Mouse (Mus musculus): ENCODE measurements around the gene Picalm. TPM values are rescaled to one million over a fixed set of nuclear protein-coding genes. Genes with fewer than 3 reads are reported as not detected.

The Picalm gene
- polyA plus RNA-seq, 1 experiment from 2014 or later = 57.8 TPM

DNA sequence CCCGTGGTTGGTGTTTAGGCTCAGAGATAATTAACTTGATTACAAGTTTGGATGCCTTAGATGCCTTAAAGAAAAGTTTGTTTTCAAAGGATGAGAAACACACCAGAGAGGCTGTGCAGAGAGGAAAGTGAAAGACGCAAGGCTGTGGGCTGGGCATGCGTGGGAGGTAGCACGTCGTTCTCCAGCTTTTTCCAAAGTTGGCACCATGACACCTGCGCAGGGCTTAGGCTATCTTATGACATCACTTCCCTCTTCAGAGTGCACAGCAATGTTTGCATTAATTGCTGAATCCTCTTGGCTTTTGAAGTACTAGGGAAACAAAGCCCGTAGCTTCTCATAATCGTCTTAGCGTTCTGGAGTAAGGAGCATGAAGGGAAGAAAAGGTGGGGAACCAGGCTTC is 101.4 kb downstream of the Picalm start:
- DNase-seq (ENCODE audit: low spot score) = no peak
- Histone ChIP-seq H3K9ac (ENCODE audit: low read depth, low read length) (no peak overlapping the region), H3K4me2 (replicated peaks; ENCODE audit: low read depth, low read length) (no peak overlapping the region), H3K4me1 (replicated peaks; ENCODE audit: control insufficient read depth, insufficient read depth, low read length) (no peaks in the 10 kb centered on the region), H3K4me3 (ENCODE audit: low read depth, low read length) (no peak overlapping the region), H3K27me3 (ENCODE audit: control insufficient read depth, insufficient read depth, low read length) (no peaks in the 10 kb centered on the region), H3K27ac (ENCODE audit: low read depth, low read length) (no peak overlapping the region), H3K36me3 (ENCODE audit: control insufficient read depth, insufficient read depth, low read length) (no peaks in the 10 kb centered on the region), H3K9me3 (ENCODE audit: control insufficient read depth, low read length) (no peaks in the 10 kb centered on the region)
- no peak for ATAC-seq (ENCODE audit: low FRiP score)
- 85% methylated on average over 9 of the region's 9 CpGs for WGBS

DNA sequence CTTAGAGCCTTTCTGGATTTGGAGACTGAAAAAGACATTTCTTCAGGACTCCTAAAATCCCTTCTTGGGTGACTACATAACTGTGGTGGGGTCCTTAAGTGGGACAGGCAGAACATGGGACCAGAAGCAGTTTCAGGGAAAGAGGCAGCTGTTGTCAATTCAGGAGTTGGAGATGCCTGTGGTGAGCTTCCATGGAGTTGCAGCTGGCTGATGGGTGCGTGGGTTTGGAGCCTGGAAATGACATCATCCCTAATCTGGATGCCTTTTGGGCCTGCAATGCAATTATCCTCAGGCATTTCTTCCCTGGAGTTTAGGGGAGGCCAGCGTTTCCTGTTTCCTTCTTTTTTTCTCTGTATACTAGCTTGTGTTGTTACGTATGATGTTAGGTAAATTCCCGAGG is 103.9 kb downstream of the Picalm start:
- Histone ChIP-seq H3K36me3 (ENCODE audit: control insufficient read depth, insufficient read depth, low read length) (no peaks in the 10 kb centered on the region), H3K27me3 (ENCODE audit: control insufficient read depth, insufficient read depth, low read length) (no peaks in the 10 kb centered on the region), H3K9ac (ENCODE audit: low read depth, low read length) (no peak overlapping the region), H3K9me3 (ENCODE audit: control insufficient read depth, low read length) (no peaks in the 10 kb centered on the region), H3K27ac (ENCODE audit: low read depth, low read length) (no peak overlapping the region), H3K4me3 (ENCODE audit: low read depth, low read length) (no peak overlapping the region), H3K4me2 (replicated peaks; ENCODE audit: low read depth, low read length) (no peak overlapping the region), H3K4me1 (replicated peaks; ENCODE audit: control insufficient read depth, insufficient read depth, low read length) (no peaks in the 10 kb centered on the region)
- DNase-seq (ENCODE audit: low spot score) (no peak), ATAC-seq (ENCODE audit: low FRiP score) (no peak)
- 64% methylated on average over 4 of the region's 4 CpGs for WGBS

DNA sequence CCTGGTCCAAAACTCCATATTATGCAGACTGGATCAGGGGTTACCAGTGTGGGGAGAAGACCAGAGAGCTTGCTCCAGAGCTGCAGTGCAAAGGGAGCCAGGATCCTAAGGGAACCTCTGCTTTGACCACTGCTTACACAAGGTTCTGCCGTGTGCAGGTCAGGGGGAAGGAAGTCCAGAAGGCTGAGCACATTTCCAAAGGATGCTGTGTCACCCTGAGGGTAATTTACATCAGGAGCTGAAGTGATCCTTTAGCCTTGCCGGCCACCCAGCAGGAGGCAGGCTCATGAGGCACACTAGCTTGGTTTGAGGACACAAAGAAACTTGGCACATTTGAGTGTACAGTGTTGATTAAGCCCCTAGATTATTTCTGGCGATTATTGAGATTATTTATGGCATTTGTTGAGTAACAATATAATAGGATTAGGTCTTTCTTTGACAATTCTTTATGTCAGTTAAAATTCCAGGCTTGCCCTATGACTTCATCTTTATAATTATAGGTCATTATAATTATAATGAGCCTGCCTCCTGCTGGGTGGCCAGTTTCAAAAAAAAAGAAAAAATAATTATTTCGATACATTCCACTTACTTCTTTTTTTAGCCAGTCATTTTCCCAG is 106.4 kb downstream of the Picalm start:
- ATAC-seq (ENCODE audit: low FRiP score) (no peak), DNase-seq (ENCODE audit: low spot score) (no peak)
- Histone ChIP-seq H3K9me3 (ENCODE audit: control insufficient read depth, low read length) (no peaks in the 10 kb centered on the region), H3K27me3 (ENCODE audit: control insufficient read depth, insufficient read depth, low read length) (no peaks in the 10 kb centered on the region), H3K36me3 (ENCODE audit: control insufficient read depth, insufficient read depth, low read length) (no peaks in the 10 kb centered on the region), H3K4me2 (replicated peaks; ENCODE audit: low read depth, low read length) (no peak overlapping the region), H3K4me3 (ENCODE audit: low read depth, low read length) (no peak overlapping the region), H3K9ac (ENCODE audit: low read depth, low read length) (no peak overlapping the region), H3K4me1 (replicated peaks; ENCODE audit: control insufficient read depth, insufficient read depth, low read length) (no peaks in the 10 kb centered on the region), H3K27ac (ENCODE audit: low read depth, low read length) (no peak overlapping the region)
- WGBS = 52% methylated on average over 4 of the region's 4 CpGs

DNA sequence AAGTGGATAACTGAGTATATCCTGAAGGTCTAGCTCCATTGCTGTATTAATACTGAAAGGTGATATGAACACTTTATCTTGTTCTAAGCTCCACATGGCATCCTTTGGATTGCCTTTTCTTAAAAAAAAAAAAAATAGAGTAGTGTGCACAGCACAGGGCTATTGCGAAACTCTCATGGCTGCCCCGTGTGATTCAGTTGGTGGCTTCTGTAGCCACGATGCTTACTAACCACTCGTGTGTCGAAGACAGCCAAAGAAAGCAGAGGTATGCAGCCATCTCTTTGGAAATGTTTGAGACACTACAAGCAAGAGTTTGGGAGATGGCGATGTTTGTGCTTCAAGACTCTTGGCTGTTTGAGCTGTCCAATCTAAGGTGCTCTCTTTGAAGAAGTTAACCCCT is 113.1 kb downstream of the Picalm start:
- WGBS = 94% methylated on average over 6 of the region's 6 CpGs
- Histone ChIP-seq H3K4me1 (replicated peaks; ENCODE audit: control insufficient read depth, insufficient read depth, low read length) (no peaks in the 10 kb centered on the region), H3K4me3 (ENCODE audit: low read depth, low read length) (no peak overlapping the region), H3K36me3 (ENCODE audit: control insufficient read depth, insufficient read depth, low read length) (no peaks in the 10 kb centered on the region), H3K27ac (ENCODE audit: low read depth, low read length) (no peak overlapping the region), H3K27me3 (ENCODE audit: control insufficient read depth, insufficient read depth, low read length) (no peaks in the 10 kb centered on the region), H3K9ac (ENCODE audit: low read depth, low read length) (no peak overlapping the region), H3K4me2 (replicated peaks; ENCODE audit: low read depth, low read length) (no peak overlapping the region), H3K9me3 (ENCODE audit: control insufficient read depth, low read length) (no peaks in the 10 kb centered on the region)
- DNase-seq (ENCODE audit: low spot score) = no peak
- ATAC-seq (ENCODE audit: low FRiP score) = no peak

DNA sequence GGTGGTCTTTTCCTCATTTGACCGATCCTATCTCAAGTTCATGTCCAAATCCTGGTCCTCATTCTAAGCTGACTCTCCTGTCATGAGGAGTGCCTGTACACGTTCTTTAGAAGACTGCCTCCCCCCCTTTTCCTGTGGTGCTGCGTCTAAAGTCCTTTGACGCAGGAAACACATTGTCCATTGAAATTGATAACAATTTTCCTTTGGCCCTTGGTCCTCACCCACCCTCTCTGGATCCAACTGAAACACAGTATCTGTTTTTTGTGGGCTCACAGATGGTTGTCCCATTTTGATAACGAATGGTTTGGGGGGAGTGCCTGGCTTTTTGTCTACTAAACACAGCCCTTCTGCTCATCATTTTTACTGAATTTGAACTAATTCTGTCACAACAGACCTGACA is 113.6 kb downstream of the Picalm start:
- Histone ChIP-seq H3K4me1 (replicated peaks; ENCODE audit: control insufficient read depth, insufficient read depth, low read length) (no peaks in the 10 kb centered on the region), H3K4me3 (ENCODE audit: low read depth, low read length) (no peak overlapping the region), H3K4me2 (replicated peaks; ENCODE audit: low read depth, low read length) (no peak overlapping the region), H3K9me3 (ENCODE audit: control insufficient read depth, low read length) (no peaks in the 10 kb centered on the region), H3K36me3 (ENCODE audit: control insufficient read depth, insufficient read depth, low read length) (no peaks in the 10 kb centered on the region), H3K27me3 (ENCODE audit: control insufficient read depth, insufficient read depth, low read length) (no peaks in the 10 kb centered on the region), H3K27ac (ENCODE audit: low read depth, low read length) (no peak overlapping the region), H3K9ac (ENCODE audit: low read depth, low read length) (no peak overlapping the region)
- WGBS = 79% methylated on average over 5 of the region's 5 CpGs
- ATAC-seq (ENCODE audit: low FRiP score) (no peak), DNase-seq (ENCODE audit: low spot score) (no peak)

DNA sequence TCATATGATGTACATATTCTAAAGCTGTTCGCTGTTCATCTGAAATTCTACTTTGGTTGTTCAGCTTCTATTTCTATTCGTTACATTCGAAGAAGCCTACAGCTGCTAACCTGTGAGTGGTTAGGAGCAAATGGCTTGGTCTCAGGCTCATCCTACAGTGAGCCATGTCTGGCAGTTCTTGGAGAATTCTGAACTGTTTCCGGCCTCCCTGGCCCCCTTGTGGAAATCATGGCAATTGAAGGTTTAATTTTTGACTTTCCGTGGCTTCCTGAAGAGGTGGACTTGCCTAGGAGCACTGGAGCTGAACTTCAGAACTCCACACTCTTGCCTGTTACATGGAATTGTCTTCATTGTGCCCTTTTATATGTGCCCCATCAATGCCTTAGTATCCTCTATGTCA is 122.9 kb downstream of the Picalm start:
- ATAC-seq (ENCODE audit: low FRiP score) (no peak), DNase-seq (ENCODE audit: low spot score) (peak; percentile 19)
- Histone ChIP-seq H3K27ac (ENCODE audit: low read depth, low read length) (no peak overlapping the region), H3K4me2 (replicated peaks; ENCODE audit: low read depth, low read length) (no peak overlapping the region), H3K9me3 (ENCODE audit: control insufficient read depth, low read length) (no peaks in the 10 kb centered on the region), H3K27me3 (ENCODE audit: control insufficient read depth, insufficient read depth, low read length) (no peaks in the 10 kb centered on the region), H3K36me3 (ENCODE audit: control insufficient read depth, insufficient read depth, low read length) (no peaks in the 10 kb centered on the region), H3K4me3 (ENCODE audit: low read depth, low read length) (no peak overlapping the region), H3K4me1 (replicated peaks; ENCODE audit: control insufficient read depth, insufficient read depth, low read length) (no peaks in the 10 kb centered on the region), H3K9ac (ENCODE audit: low read depth, low read length) (no peak overlapping the region)
- WGBS = 82% methylated on average over 5 of the region's 5 CpGs

DNA sequence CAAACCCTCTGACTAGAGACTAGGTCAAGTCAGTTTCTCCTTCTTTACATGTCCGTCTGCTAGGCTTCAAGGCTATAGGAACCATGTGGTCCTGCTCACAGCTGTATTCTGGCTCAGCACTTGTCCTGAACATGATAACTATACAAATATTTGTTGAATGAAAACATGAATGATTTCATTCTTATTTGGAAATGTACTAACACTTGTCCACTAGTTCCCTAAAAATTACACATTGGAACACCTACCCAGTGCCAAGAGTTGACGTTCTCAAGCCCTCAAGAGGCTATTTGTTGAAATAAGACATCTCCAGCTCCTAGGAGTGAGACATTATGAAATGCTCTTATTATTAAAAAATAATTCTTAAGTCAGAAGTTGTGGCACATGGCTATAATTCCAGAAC is 128.7 kb downstream of the Picalm start:
- H3K27ac ChIP-seq (ENCODE audit: low read depth, low read length) = no peak overlapping the region
- no peak overlapping the region for H3K4me3 ChIP-seq (ENCODE audit: low read depth, low read length)
- H3K4me2 ChIP-seq (replicated peaks; ENCODE audit: low read depth, low read length) = no peak overlapping the region
- H3K36me3 ChIP-seq (ENCODE audit: control insufficient read depth, insufficient read depth, low read length) = no peaks in the 10 kb centered on the region
- no peaks in the 10 kb centered on the region for H3K27me3 ChIP-seq (ENCODE audit: control insufficient read depth, insufficient read depth, low read length)
- ATAC-seq (ENCODE audit: low FRiP score) = no peak
- H3K9me3 ChIP-seq (ENCODE audit: control insufficient read depth, low read length) = no peaks in the 10 kb centered on the region
- H3K4me1 ChIP-seq (replicated peaks; ENCODE audit: control insufficient read depth, insufficient read depth, low read length) = no peaks in the 10 kb centered on the region
- no peak for DNase-seq (ENCODE audit: low spot score)
- no peak overlapping the region for H3K9ac ChIP-seq (ENCODE audit: low read depth, low read length)
- 92% methylated on average over 2 of the region's 2 CpGs for WGBS

DNA sequence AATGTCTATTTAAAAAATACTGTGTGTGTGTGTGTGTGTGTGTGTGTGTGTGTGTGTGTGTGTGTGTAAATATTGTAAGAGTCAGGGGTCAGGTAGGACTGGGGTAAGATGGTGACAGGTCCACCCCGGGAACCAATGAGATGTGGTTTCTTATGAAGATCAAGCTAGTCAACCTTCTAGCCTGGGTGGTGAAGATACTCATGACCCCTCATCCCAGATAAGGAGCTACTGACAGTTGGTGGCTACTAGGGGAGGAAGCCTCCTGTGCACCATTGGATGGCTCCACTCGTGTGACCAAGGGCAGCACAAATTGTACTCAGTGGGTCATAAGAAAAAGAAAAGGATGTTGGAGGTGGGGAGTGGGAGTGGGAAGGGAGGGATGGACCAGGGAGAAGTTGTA is 129.9 kb downstream of the Picalm start:
- WGBS = 87% methylated on average over 2 of the region's 2 CpGs
- H3K27ac ChIP-seq (ENCODE audit: low read depth, low read length) = no peak overlapping the region
- no peak overlapping the region for H3K9ac ChIP-seq (ENCODE audit: low read depth, low read length)
- ATAC-seq (ENCODE audit: low FRiP score) (no peak), DNase-seq (ENCODE audit: low spot score) (no peak)
- no peak overlapping the region for H3K4me2 ChIP-seq (replicated peaks; ENCODE audit: low read depth, low read length)
- no peaks in the 10 kb centered on the region for H3K36me3 ChIP-seq (ENCODE audit: control insufficient read depth, insufficient read depth, low read length)
- no peak overlapping the region for H3K4me3 ChIP-seq (ENCODE audit: low read depth, low read length)
- no peaks in the 10 kb centered on the region for H3K4me1 ChIP-seq (replicated peaks; ENCODE audit: control insufficient read depth, insufficient read depth, low read length)
- no peaks in the 10 kb centered on the region for H3K9me3 ChIP-seq (ENCODE audit: control insufficient read depth, low read length)
- no peaks in the 10 kb centered on the region for H3K27me3 ChIP-seq (ENCODE audit: control insufficient read depth, insufficient read depth, low read length)

DNA sequence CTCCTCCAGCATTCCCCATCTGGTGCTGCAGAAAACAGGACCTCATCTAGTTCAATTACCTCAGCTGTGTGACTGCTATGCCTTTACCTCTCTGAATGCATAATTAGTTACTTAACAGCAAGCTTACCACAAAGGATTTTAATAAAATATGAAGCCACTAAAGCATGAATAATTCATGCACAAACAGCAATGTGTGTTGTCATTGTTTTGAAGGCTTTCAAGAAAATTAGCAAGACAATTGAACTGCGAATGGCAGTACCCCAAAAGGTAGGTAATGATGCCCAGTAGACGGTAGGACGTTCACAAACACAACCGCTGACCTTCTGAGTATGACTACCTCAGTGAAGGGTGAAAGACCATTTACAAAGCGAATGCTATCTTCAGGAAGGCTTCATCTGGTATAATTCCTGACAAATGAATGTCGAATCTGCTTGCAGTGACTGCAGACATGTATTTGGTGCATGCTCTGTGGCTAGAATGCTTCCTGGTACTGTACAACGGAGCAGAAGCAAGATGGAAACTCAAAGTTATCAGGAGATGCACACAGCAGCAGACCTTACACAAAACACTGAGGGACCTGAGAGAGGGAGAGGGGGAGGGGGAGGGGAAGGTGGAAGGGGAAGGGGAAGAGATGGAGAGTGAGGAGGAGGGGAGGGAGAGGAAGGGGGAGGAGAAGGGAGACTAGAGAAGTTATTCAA is 132.0 kb downstream of the Picalm start:
- Histone ChIP-seq H3K9ac (ENCODE audit: low read depth, low read length) (0 out of 2 replicates have a peak overlapping the region, but pooled peaks have one; percentile 8), H3K9me3 (ENCODE audit: control insufficient read depth, low read length) (no peaks in the 10 kb centered on the region), H3K27ac (ENCODE audit: low read depth, low read length) (no peak overlapping the region), H3K4me2 (replicated peaks; ENCODE audit: low read depth, low read length) (no peak overlapping the region; the same call in 1 of the 2 replicates), H3K27me3 (ENCODE audit: control insufficient read depth, insufficient read depth, low read length) (no peaks in the 10 kb centered on the region), H3K36me3 (ENCODE audit: control insufficient read depth, insufficient read depth, low read length) (no peaks in the 10 kb centered on the region), H3K4me3 (ENCODE audit: low read depth, low read length) (no peak overlapping the region), H3K4me1 (replicated peaks; ENCODE audit: control insufficient read depth, insufficient read depth, low read length) (no peaks in the 10 kb centered on the region)
- DNase-seq (ENCODE audit: low spot score) = peak; percentile 40
- 29% methylated on average over 7 of the region's 7 CpGs for WGBS
- ATAC-seq (ENCODE audit: low FRiP score) = peak; percentile 73

All from hindbrain, embryonic 11.5 days (tissue).